Mouse (Mus musculus): ENCODE data around the gene Chkb.
"Not testable (repeated sequence)": the region's sequence is repeated elsewhere in the genome, so short reads cannot be mapped to it uniquely, and the experiment has no call there.

Gene Chkb

DNA sequence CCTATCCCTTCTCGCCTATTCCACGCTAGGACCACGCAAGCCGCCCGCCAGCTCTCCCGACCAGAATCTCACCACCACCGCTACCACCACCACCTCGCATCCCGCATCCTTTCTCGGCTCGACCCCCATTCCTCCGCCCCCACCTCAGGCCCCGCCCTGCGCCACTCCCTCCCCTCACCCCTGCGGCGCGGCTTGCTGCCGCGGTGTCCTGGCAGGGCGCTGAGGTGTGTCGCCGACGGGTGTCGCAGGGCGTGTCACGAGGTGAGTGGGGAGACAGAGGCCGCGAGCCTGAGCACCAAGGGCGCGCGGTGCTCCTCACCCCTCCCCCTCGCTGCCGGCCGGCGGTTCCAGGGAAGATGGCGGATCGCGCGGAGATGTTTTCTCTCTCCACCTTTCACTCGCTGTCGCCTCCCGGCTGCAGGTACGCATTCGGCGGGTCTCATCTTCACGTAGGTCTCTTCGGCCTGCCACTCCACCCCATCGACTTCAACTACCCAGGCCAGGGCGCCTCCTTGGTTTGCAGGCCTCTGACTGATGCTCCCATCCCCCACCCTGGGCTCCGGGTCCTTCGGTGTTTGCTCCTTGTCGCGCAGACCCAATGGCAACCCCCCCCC is 24.3 kb upstream of the Chkb start, which contains the start of gene Mapk8ip2:
Mapk8ip2 (plus strand) TSS at position 49 of the 614 bp plus-strand sequence.
- DNase-seq (ENCODE audit: extremely low spot score): peak; percentile 48

DNA sequence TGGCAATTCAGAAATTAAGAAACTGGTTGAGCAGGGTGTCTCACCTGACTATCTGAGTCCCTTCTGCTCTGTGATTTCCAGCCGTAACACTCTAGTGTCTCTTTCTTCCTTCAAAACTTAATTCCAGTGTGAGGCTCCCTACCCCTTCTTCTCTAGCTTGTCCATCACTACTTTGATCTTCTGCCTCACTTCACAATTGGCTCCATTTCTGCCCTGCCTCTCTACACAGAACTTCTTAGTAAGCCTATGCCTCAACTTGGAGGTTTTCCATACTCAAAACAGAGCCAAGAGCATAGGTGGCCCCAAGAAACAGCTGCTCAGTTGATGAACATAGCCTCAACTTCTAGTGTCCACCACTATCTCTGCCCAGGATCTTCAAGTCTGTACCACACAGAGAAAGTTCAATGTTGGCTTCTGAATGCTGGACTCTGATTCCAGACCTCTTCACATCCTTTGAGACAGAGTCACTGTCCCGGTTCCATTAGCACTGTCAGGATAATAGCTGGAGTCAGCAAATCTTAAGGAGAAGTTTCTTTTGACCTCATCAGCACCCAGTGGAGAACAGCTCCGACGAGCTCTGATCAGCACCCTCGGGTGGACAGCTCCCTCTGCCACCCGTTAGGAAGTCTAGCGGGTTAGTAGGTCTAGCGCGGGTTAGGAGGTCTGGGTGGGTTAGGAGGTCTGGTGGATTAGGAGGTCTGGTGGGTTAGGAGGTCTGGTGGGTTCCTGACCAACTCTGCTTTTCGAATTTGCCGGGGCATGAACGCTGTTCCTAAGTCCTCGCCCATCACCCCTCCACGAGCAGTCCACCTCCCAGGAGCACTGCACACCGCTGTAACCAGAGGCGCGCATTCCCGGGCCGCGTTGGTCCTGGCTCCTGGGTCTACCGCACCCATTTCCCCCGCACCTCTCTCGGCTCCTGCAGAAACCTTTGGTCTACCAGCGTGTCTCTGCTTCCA is 23.5 kb upstream of the Chkb start:
- peak; percentile 69 for DNase-seq (ENCODE audit: extremely low spot score)

DNA sequence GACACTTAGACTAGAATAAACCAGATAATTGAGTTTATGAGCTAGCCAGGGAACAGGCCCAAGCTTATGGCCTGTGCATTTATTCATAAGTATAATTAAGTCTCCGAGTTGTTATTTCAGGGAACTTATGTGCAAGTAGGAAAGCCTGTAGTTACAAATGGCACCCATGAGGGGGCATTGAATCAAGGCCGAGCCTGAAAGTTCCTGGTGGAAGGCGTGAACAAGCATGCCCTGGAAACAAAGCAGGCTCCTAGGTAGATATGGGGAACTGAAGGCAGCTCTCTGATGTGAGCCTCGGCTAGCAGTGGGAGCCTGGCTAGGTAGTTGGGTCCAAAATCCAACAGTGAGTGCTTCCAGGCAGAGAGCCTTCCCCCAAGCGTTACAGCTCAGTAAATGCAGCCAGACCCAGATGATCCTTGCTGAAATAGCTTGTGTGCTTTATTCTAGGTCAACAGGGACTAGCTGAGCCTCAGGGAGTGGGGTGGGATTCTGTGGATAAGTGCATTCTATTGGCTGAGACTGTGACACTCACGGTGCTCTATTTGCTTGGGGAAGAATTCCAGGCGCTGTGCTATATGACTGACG is 12.9 kb upstream of the Chkb start:
- DNase-seq (ENCODE audit: extremely low spot score): no peak

DNA sequence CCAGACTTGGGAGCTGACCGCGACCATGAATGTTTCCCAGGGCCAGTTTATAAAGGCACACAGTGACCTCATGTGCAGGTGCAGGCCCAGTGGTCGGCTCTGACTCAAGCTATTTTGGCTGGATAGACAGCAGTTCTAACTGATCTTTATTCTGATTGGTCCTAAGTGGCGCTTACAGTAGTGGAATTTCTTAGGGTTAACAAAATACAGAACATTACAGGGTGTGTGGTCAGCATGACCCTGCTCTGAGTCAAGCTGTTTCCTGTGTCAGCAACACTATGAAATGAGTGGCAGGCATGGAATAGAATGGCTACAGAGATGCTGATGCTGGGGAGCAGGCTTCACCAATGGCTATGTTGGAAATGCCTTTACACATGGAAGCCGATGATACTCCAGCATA is 6.2 kb upstream of the Chkb start:
- no peak for DNase-seq (ENCODE audit: extremely low spot score)

DNA sequence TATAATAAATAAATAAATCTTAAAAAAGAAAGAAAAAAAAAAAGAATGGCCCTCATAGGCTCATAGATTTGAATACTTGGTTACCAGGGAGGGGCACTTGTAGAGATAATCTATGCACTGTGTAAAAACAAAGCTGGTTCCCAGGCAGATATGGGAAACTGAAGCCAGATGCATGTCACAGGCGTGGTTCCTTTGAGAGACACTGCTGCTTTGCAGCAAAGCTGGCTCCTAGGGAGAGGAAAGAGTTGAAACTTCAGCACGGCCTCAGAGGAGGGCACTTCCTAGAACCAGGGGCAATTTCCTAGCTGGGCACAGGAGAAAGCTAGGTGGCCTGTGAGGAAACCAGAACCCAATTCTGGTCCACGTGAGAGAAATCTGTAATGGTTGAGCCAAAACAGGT is 4.4 kb upstream of the Chkb start:
- DNase-seq (ENCODE audit: extremely low spot score): no peak

DNA sequence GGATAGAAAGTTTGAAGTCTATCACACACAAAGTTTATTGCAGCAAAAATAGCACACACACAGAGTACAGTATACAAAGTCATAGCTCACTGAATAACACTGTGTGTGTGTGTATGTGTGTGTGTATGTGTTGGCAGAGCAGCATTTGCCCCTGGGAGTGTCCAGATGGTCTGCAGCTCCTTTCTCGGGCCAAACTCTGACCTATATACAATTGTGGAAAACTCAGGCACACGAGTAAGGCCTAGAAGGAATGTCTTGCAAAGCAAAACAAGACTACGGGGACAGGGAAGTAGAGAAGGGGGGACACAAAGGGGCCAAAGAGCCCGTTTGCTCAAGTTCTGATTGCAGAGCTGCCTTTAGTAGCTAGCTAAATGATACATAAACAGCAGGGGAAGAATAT is 3.2 kb upstream of the Chkb start:
- no peak for DNase-seq (ENCODE audit: extremely low spot score)

DNA sequence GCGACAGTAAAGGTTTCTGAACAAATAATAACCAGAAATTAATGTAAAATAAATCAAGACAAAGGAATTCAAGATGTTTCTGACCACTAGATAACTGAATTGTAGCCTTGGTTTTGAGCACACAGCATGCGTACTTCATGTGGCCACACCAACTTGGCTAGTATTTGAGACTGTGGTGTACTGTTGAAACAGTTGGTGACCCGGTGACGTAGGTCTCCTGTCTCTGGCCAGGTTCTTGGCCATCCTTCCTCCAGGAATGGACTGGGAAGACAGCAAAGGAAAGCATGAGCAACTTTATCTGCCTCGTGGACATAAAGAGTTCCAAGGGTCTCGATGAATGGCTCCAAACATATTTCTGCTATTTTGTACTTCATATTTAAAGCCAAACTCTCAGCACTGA is 2.1 kb upstream of the Chkb start:
- DNase-seq (ENCODE audit: extremely low spot score): no peak

DNA sequence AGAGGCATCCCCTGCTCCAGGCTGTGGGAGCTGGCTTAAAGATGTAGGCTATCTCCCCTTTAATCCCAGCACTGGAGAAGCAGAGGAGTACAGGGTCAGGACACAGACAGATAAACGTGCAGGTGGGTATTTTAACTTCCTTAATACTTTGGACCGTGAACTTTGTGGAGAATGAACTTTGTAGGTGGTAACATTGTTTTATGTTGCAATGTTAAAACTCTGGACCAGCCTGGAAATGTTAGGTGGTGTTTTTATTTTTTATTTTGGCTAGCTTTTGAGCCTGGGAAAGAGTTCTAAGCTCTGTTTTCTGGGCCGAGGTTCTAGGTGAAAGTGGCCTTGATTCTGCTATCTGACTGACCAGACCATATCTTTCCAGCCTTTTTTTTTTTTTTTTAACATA is 1.6 kb upstream of the Chkb start:
- DNase-seq (ENCODE audit: extremely low spot score): no peak

DNA sequence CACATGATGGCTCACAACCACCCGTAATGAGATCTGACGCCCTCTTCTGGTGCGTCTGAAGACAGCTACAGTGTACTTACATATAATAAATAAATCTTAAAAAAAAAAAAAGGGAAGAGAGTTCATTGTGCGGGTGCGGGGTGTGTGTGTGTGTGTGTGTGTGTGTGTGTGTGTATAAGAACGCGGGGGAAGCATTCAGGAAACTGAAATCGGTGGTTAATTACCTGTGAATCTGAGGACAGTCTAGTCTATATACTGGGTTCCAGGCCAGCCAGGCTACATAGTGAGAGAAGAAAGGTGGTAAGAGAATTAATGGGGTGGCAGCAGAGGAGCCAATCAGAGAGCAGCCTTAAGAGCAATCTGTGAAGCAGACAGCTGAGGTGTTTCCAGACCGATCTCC is 1.1 kb upstream of the Chkb start:
- DNase-seq (ENCODE audit: extremely low spot score): not testable (repeated sequence)

DNA sequence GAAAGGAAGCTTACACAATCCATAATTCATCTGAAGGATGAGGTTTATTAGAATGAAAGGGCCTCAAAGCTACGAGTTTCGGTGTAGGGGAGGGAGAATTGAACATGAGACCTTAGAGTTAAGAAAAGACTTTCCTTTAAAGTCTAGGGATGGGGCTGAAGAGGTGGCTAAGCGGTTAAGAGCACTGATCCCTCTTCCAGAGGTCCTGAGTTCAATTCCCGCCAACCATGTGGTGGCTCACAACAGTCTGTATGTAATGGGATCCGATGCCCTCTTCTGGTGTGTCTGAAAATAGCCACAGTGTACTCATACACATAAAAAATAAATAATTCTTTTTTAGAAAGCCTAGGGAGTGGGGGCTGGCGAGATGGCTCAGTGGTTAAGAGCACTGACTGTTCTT is 633 bp upstream of the Chkb start:
- no peak for DNase-seq (ENCODE audit: extremely low spot score)

DNA sequence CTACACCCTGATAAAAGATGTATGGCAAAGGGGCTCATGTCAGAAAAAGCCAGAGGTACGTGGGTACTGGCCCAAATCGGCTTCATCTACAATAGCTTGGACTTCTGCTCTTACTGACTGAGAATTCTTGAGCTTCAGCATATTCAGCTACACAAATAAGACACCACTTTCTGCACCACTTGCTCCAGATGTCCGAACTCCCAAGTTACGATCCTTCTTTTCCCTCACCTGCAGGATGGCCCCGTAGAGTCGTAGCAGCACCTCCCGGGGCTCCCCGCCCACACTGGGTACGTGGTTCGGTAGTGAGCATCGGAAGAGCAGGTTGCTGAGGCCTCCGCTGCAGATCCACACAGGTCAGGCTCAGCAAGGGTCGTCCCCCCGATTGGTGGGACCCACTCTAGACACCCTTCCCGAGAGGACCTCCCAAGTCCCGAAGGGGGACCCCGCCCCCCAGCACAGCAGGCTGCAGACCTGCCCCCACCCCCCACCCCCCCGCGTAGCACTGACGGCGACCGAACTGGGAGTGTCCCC is 822 bp downstream of the Chkb start:
- DNase-seq (ENCODE audit: extremely low spot score): no peak

DNA sequence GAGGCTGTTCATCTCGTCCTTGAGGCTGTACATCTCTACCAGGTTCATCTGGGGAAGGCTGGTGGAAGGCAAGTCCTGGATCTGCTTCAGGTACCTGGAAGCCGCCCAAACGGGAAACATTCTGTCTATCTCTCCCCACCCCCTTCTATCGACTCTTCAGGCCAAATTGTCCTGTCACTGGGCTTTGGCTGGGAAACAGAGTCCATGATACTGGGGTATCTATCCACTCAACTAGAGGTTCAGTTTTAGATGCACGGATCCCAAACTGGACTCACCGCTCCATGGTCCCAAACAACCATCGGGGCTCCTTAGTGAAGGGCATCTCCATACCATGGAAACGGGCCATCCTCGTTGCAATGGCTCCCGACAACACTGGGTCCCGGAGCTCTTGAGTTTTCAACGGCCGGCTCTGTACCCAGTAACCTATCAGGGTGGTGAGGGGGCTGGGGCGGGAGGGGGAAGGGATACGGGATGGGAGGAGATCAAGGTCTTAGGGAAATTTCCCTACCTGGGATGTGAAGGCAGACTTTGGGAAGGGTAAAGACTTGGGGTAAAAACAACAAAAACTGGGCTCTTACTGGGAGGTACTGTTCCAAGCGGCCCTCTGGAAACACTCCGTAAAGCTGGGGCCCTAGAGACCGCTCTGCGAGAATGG is 1.4 kb downstream of the Chkb start:
- no peak for DNase-seq (ENCODE audit: extremely low spot score)

DNA sequence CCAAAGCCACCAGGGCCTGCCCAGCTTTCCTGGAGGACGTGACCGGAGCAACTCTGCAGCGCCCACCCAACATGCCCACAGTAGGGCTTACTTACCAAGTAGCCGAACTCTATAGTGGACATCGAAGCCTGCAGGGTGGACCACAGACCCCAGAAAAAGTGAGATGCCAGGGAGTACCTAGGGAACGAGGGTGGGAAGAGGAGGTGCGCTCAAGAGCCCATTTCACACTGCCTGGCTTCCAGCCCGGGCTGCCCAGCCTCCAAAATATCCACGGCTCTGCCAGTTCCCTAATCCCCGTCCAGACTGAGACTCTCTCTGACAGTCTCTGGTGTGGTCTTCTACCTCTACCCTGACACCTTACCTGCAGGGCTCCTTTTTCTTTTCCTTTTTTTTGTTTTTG is 3.0 kb downstream of the Chkb start:
- no peak for DNase-seq (ENCODE audit: extremely low spot score)

DNA sequence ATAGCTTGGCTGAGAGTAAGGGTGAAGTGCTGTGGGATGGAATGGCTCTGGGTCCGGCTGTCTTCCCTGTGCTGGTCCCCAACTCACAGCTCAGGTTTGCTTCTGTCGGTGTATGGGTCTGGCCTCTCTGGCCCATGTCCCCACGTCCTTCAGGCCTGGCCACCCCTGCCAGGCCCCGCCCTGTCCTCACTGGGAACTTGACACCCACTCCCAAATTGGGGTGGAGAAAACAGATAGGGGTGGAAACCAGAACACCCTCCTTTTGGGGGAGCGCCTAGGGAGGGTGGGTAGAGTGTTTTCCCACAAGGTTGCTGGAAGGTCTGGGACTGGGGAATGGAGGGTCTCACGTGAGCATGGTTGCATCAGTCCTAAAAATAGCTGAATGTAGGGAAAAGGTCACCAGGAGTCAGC is 4.0 kb downstream of the Chkb start, which contains the start of gene Cpt1b:
Cpt1b (minus strand) TSS at position 153 of the 411 bp plus-strand sequence.
- peak; percentile 20 for DNase-seq (ENCODE audit: extremely low spot score)

DNA sequence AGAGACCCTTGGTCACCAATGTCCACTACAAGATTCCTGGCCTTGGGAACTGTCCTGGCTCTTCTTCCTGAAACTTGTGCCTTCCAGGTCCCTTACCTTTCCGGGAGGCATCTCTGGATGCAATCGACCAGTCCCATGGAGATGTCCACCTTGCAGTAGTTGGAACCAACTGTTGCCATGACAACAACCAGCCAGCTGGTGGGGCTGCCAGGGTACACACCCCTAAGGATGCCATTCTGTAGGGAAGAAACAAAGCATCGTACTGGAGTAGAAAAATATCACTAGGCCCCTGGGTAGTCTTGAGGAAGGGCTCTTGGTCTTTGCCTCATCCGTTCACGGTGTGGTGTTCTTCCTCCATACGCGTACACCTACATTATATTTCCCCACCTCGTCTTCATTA is 5.1 kb downstream of the Chkb start:
- no peak for DNase-seq (ENCODE audit: extremely low spot score)

DNA sequence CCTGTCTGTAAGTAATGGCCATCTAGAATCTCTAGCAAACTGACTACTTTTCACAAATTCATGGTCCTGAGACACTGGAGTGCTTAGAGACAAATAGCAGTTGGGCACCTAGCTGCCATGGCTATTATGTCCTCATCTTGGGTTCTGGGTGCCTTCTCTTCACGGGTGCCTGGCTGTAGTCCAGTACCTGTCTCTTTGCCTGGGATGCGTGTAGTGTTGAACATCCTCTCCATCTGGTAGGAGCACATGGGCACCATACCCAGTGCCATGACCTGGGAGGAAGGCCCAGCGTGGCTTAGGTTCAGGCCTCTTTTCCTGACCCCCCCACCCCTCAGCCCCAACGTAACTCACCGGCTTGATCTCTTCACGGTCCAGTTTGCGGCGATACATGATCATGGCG is 7.8 kb downstream of the Chkb start:
- no peak for DNase-seq (ENCODE audit: extremely low spot score)

DNA sequence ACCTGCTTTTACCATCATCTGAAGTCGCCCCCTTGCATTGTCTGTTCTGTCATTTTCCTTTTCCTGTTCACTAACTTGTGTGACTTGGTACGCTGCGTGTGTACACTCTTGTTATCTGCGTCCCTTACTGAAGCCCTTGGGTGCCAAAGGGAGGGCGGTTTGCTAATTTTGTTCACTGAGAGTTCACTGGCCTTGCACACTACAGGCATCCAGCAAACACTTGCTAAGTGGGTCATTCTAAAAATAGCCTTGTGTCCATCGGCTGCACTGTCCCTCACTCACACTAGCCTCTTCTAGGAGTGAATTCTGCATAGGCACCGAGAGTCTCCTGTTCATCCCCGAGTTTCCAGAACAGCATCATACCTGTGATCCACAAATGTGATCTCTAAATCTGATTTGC is 14.4 kb downstream of the Chkb start:
- no peak for DNase-seq (ENCODE audit: extremely low spot score)

DNA sequence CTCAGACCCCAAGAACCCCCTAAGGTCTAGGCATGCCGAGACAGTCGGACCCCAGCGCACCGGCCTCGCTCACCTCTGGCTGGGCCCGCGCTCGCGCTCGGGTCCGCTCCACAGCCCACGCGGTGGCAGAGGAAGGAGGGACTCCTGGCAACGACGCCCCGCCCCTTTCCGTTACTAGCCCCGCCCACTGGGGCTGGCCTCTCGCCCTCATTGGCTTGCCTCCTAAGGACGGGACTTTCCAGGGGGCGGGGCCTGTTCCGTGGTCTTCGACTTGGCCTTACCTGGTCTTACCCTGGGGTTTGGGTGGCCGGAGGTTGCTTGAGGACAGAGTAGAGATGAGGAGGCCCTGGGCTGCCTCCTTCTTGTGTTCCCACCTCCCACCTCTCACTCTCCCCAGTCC is 19.6 kb downstream of the Chkb start, which contains the start of gene Syce3:
Syce3 (minus strand) TSS at position 386 of the 400 bp plus-strand sequence.
- no peak for DNase-seq (ENCODE audit: extremely low spot score)

DNA sequence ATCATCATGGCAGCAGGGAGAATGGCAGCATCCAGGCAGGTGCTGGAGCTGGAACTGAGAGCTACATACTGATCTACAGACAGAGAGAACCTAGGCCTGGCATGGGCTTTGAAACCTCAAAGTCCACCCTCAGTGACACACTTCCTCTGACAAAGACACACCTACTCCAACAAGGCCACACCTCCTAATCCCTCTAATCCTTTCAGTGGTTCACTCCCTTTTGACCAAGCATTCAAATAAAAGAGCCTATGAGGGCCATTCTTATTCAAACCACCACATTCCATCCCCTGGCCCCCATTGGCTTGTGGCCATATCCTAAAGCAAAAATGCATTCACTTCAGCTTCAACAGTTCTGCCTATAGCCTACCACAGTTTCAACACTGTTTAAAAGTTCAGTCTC is 23.0 kb downstream of the Chkb start:
- no peak for DNase-seq (ENCODE audit: extremely low spot score)

DNA sequence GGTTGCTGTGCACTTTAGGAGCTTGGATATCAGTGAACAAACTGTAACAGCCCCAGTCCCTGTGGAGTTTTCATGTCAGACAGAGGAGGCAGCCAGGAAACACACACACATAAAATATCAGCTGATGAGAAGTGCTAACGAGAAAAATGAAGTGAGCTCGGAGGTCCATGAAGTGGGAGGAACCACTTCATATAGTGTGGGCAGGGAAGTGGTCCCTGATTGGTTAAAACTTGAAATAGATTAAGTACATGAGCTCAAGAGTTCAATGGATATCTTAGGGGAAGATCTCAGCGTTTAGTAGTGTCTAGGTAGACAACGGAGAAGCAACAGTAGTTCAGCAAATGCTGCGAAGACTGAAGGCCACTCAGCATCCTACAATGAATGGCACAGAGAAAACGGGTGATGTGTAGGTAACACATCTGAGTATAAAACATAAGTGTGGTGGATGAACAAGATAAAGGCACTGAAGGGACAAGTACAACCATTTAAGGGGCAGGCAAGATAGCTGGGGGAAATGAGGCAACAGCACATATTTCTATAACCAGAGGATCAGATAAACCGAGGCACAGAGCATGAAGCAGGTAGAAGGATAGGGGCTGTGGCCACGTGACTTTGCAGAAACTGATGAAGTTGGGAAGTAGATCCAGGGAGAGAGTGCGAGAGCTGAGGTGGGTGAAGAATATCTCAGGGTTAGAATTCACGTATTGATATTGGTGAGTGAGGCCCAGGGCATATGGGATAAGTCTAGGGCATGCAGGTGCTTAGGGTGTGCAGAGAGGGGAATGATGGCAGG is 24.7 kb downstream of the Chkb start:
- DNase-seq (ENCODE audit: extremely low spot score): no peak

DNA sequence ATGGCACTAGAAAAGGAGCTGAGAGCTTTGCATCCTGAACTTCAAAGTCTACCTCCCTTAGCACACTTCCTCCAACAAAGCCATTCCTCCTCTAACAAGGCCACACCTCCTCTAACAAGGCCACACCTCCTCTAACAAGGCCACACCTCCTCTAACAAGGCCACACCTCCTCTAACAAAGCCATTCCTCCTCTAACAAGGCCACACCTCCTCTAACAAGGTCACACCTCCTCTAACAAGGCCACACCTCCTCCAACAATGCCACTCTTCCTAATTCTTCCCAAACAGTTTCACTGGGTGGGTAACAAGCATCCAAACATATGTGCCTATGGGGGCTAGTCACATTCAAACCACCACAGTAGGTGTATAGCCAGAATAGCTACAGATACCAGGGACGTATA is 27.2 kb downstream of the Chkb start:
- DNase-seq (ENCODE audit: extremely low spot score): no peak

Measured in embryo, embryonic 9.5 days (tissue).